Mouse (Mus musculus) central nervous system, embryonic 11.5 days (tissue): ENCODE data around the gene Mkrn2. TPM values are rescaled to one million over a fixed set of nuclear protein-coding genes. Genes with fewer than 3 reads are reported as not detected.

Experiments used
- polyA plus RNA-seq: library from polyadenylated mRNA; depleted of rRNA; stranded (reverse); fragments of >200 nt; gene quantifications from 2 replicates; pipeline ENCODE4 v1.2.3, GENCODE M21; 2012; rRNA removed

Gene Mkrn2
- polyA plus RNA-seq = 12.2 and 20.2 TPM in 2 replicates

GRCm38 (mm10) chr6:115601715-115602523 is at the start of gene Mkrn2:
TSS of gene Mkrn2 (plus strand) at chr6:115601902.

GRCm38 (mm10) chr6:115592458-115592857 is 9.2 kb upstream of the Mkrn2 start, which contains the start of gene Mkrn2os:
TSS of gene Mkrn2os (minus strand) at chr6:115592576.

Other genes with a start within 250 kb of the Mkrn2 start
- 0.07 and 0.31 TPM in 2 replicates for gene Pparg, start 241.0 kb upstream of the Mkrn2 start, polyA plus RNA-seq
- 12.9 and 16.7 TPM in 2 replicates for gene Tsen2, start 57.2 kb upstream of the Mkrn2 start, polyA plus RNA-seq
- gene Mkrn2os, start 9.3 kb upstream of the Mkrn2 start, polyA plus RNA-seq = 0.11 and 0.30 TPM in 2 replicates
- gene Raf1, start 74.7 kb downstream of the Mkrn2 start, polyA plus RNA-seq = 168 and 189 TPM in 2 replicates
- gene Tmem40, start 160.5 kb downstream of the Mkrn2 start, polyA plus RNA-seq = 2.3 and 2.9 TPM in 2 replicates
- 41.4 and 51.1 TPM in 2 replicates for gene Cand2, start 172.6 kb downstream of the Mkrn2 start, polyA plus RNA-seq
- gene Rpl32, start 206.8 kb downstream of the Mkrn2 start, polyA plus RNA-seq = 1,142 and 2,805 TPM in 2 replicates
- gene Efcab12, start 236.5 kb downstream of the Mkrn2 start, polyA plus RNA-seq = 2.0 and 2.4 TPM in 2 replicates